Mouse (Mus musculus) olfactory bulb, adult 2 months (tissue): Measurements from ENCODE around the gene Sstr2. TPM values are rescaled to one million over a fixed set of nuclear protein-coding genes. Genes with fewer than 3 reads are reported as not detected.

Source experiments
- H3K27ac ChIP-seq: fragments of 200-500 bp; 2 replicates; pipeline ENCODE4 v1.5.1; 2012; ENCODE audit warnings: low read depth, low read length; ENCODE audit not compliant: insufficient read depth
- H3K4me1 ChIP-seq: fragments of 200-500 bp; 2 replicates; pipeline ENCODE4 v1.6.1; 2012; ENCODE audit warnings: low read length; ENCODE audit not compliant: control insufficient read depth, insufficient read depth
- H3K4me3 ChIP-seq: fragments of 200-500 bp; 2 replicates; pipeline ENCODE4 v1.5.1; 2012; ENCODE audit warnings: mild to moderate bottlenecking, low read depth, low read length, moderate library complexity; ENCODE audit not compliant: insufficient read depth
- CTCF ChIP-seq: fragments of 200-500 bp; IDR thresholded peaks from 2 replicates; pipeline ENCODE4 v1.5.1; 2012; ENCODE audit warnings: low read depth, mild to moderate bottlenecking, low read length, moderate library complexity; ENCODE audit not compliant: insufficient read depth
- POLR2A ChIP-seq: fragments of 200-500 bp; IDR thresholded peaks from 2 replicates; pipeline ENCODE4 v1.6.1; 2012; ENCODE audit warnings: mild to moderate bottlenecking, low read depth, low read length, moderate library complexity; ENCODE audit not compliant: insufficient read depth
- WGBS: fragments of 180-500 bp; shearing (Covaris S2); methylation state at CpG from one replicate; pipeline ENCODE4 v1.1.7; 2018; 5-methylcytosine and 5-hydroxymethylcytosine counted together
- polyA plus RNA-seq: library from polyadenylated mRNA; stranded (reverse); fragments of >200 nt; gene quantifications from 2 replicates; pipeline ENCODE4 v1.2.4, GENCODE M21; 2012; ENCODE audit warnings: low replicate concordance; ENCODE audit not compliant: missing spikeins, insufficient read depth, insufficient read length

The Sstr2 gene
- polyA plus RNA-seq, 1 experiment: not detected

GRCm38 (mm10) chr11:113674595-113674994 lies 55.5 kb downstream of the Sstr2 start:
- no peak overlapping the region for H3K4me3 ChIP-seq
- no peak overlapping the region for H3K27ac ChIP-seq
- peaks cover 5% of the 10 kb centered on the region; the same call in 1 of the 2 replicates for H3K4me1 ChIP-seq
- TF ChIP-seq POLR2A: no peak
- TF ChIP-seq CTCF: no peak
- WGBS: 84% methylated on average over 5 of the region's 5 CpGs

Other genes starting within 250 kb of the Sstr2 start
- not detected in 2 replicates for gene Cog1, start 29.8 kb downstream of the Sstr2 start, polyA plus RNA-seq
- not detected in 2 replicates for gene Slc39a11, start 30.7 kb downstream of the Sstr2 start, polyA plus RNA-seq
- not detected in 2 replicates for gene Fam104a, start 64.8 kb downstream of the Sstr2 start, polyA plus RNA-seq
- not detected in 2 replicates for gene D11Wsu47e, start 65.1 kb downstream of the Sstr2 start, polyA plus RNA-seq
- not detected in 2 replicates for gene Cpsf4l, start 90.7 kb downstream of the Sstr2 start, polyA plus RNA-seq
- not detected in 2 replicates for gene Cdc42ep4, start 132.5 kb downstream of the Sstr2 start, polyA plus RNA-seq